Mouse (Mus musculus): ENCODE data around the gene Fndc3b. TPM values are rescaled to one million over a fixed set of nuclear protein-coding genes. Genes with fewer than 3 reads are reported as not detected.
"Not testable (repeated sequence)": the region's sequence is repeated elsewhere in the genome, so short reads cannot be mapped to it uniquely, and the experiment has no call there.

Fndc3b gene
- polyA plus RNA-seq, 1 experiment: 23.7 TPM

GRCm38 (mm10) chr3:27416786-27417185, 294.3 kb downstream of the Fndc3b start:
- H3K27me3 ChIP-seq (ENCODE audit: control insufficient read depth, insufficient read depth, insufficient read length): no peaks in the 10 kb centered on the region
- H3K36me3 ChIP-seq (ENCODE audit: control insufficient read depth, insufficient read depth): peaks cover 43% of the 10 kb centered on the region
- no peaks in the 10 kb centered on the region for H3K79me2 ChIP-seq (ENCODE audit: control insufficient read depth, insufficient read depth)
- no peak overlapping the region for H3K4me3 ChIP-seq (ENCODE audit: insufficient read depth, poor library complexity, severe bottlenecking)
- TF ChIP-seq CEBPB (IDR thresholded peaks at IDR 0.05; ENCODE audit: low read depth) (no peak), MYOD1 (IDR thresholded peaks at IDR 0.05; ENCODE audit: control insufficient read depth, insufficient read length, low read depth) (no peak), MAX (IDR thresholded peaks at IDR 0.05) (no peak), USF1 (IDR thresholded peaks at IDR 0.05; ENCODE audit: low read depth) (no peak), MYOG (IDR thresholded peaks at IDR 0.05; ENCODE audit: control insufficient read depth, extremely low read depth, insufficient read length) (no peak), CTCF (IDR thresholded peaks at IDR 0.05; ENCODE audit: control insufficient read depth, insufficient read depth, insufficient read length) (no peak), FOSL1 (IDR thresholded peaks at IDR 0.05; ENCODE audit: insufficient read depth, low read length, poor library complexity, severe bottlenecking) (no peak)
- H3ac ChIP-seq (ENCODE audit: control insufficient read depth, insufficient read length, low read depth): no peak overlapping the region
- no peaks in the 10 kb centered on the region for H3K79me3 ChIP-seq (ENCODE audit: low read depth)

- Histone ChIP-seq H3K79me3 (ENCODE audit: low read depth) (no peaks in the 10 kb centered on the region), H3K79me2 (ENCODE audit: control insufficient read depth, insufficient read depth) (no peaks in the 10 kb centered on the region), H3ac (ENCODE audit: control insufficient read depth, insufficient read length, low read depth) (no peak overlapping the region), H3K36me3 (ENCODE audit: control insufficient read depth, insufficient read depth) (peaks cover 27% of the 10 kb centered on the region), H3K4me3 (ENCODE audit: insufficient read depth, poor library complexity, severe bottlenecking) (no peak overlapping the region), H3K27me3 (ENCODE audit: control insufficient read depth, insufficient read depth, insufficient read length) (no peaks in the 10 kb centered on the region)
- TF ChIP-seq FOSL1 (IDR thresholded peaks at IDR 0.05; ENCODE audit: insufficient read depth, low read length, poor library complexity, severe bottlenecking) (no peak), MYOG (IDR thresholded peaks at IDR 0.05; ENCODE audit: control insufficient read depth, extremely low read depth, insufficient read length) (no peak), USF1 (IDR thresholded peaks at IDR 0.05; ENCODE audit: low read depth) (no peak), MYOD1 (IDR thresholded peaks at IDR 0.05; ENCODE audit: control insufficient read depth, insufficient read length, low read depth) (no peak), CEBPB (IDR thresholded peaks at IDR 0.05; ENCODE audit: low read depth) (no peak), CTCF (IDR thresholded peaks at IDR 0.05; ENCODE audit: control insufficient read depth, insufficient read depth, insufficient read length) (no peak), MAX (IDR thresholded peaks at IDR 0.05) (no peak)
These were observed 297.5 kb downstream of the Fndc3b start for GRCm38 (mm10) chr3:27413566-27413965.

DNA sequence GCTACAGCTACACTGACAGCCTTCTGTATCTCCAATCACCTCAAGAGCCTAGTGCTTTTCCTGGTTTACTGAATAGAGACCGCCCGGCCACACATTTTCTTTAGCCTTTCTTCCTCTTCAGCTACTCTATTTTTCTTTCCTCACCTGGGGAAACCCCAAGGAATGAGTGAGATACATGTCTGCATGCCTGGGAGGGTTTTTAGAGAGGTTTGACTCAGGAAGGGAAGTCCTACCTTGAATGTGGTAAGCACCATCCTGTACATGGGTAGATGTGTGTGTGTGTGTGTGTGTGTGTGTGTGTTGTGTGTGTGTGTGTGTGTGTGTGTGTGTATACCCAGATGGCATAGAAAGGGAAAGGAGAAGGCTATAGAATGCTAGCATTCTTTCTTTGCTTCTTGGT, 299.8 kb downstream of the Fndc3b start:
- Histone ChIP-seq H3K4me3 (ENCODE audit: insufficient read depth, poor library complexity, severe bottlenecking) (no peak overlapping the region), H3K79me3 (ENCODE audit: low read depth) (no peaks in the 10 kb centered on the region), H3K79me2 (ENCODE audit: control insufficient read depth, insufficient read depth) (no peaks in the 10 kb centered on the region), H3K36me3 (ENCODE audit: control insufficient read depth, insufficient read depth) (peaks cover 6% of the 10 kb centered on the region), H3ac (ENCODE audit: control insufficient read depth, insufficient read length, low read depth) (no peak overlapping the region), H3K27me3 (ENCODE audit: control insufficient read depth, insufficient read depth, insufficient read length) (no peaks in the 10 kb centered on the region)
- TF ChIP-seq MAX (IDR thresholded peaks at IDR 0.05) (no peak), FOSL1 (IDR thresholded peaks at IDR 0.05; ENCODE audit: insufficient read depth, low read length, poor library complexity, severe bottlenecking) (no peak), USF1 (IDR thresholded peaks at IDR 0.05; ENCODE audit: low read depth) (no peak), CTCF (IDR thresholded peaks at IDR 0.05; ENCODE audit: control insufficient read depth, insufficient read depth, insufficient read length) (no peak), CEBPB (IDR thresholded peaks at IDR 0.05; ENCODE audit: low read depth) (no peak), MYOD1 (IDR thresholded peaks at IDR 0.05; ENCODE audit: control insufficient read depth, insufficient read length, low read depth) (no peak), MYOG (IDR thresholded peaks at IDR 0.05; ENCODE audit: control insufficient read depth, extremely low read depth, insufficient read length) (no peak)

GRCm38 (mm10) chr3:27408564-27408963, 302.5 kb downstream of the Fndc3b start:
- Histone ChIP-seq H3K4me3 (ENCODE audit: insufficient read depth, poor library complexity, severe bottlenecking) (no peak overlapping the region), H3K79me2 (ENCODE audit: control insufficient read depth, insufficient read depth) (no peaks in the 10 kb centered on the region), H3K27me3 (ENCODE audit: control insufficient read depth, insufficient read depth, insufficient read length) (no peaks in the 10 kb centered on the region), H3K79me3 (ENCODE audit: low read depth) (no peaks in the 10 kb centered on the region), H3K36me3 (ENCODE audit: control insufficient read depth, insufficient read depth) (no peaks in the 10 kb centered on the region), H3ac (ENCODE audit: control insufficient read depth, insufficient read length, low read depth) (no peak overlapping the region)
- TF ChIP-seq MAX (IDR thresholded peaks at IDR 0.05) (no peak), MYOG (IDR thresholded peaks at IDR 0.05; ENCODE audit: control insufficient read depth, extremely low read depth, insufficient read length) (no peak), CEBPB (IDR thresholded peaks at IDR 0.05; ENCODE audit: low read depth) (no peak), FOSL1 (IDR thresholded peaks at IDR 0.05; ENCODE audit: insufficient read depth, low read length, poor library complexity, severe bottlenecking) (no peak), USF1 (IDR thresholded peaks at IDR 0.05; ENCODE audit: low read depth) (no peak), CTCF (IDR thresholded peaks at IDR 0.05; ENCODE audit: control insufficient read depth, insufficient read depth, insufficient read length) (no peak), MYOD1 (IDR thresholded peaks at IDR 0.05; ENCODE audit: control insufficient read depth, insufficient read length, low read depth) (no peak)

GRCm38 (mm10) chr3:27406440-27406839, 304.7 kb downstream of the Fndc3b start:
- Histone ChIP-seq H3K79me2 (ENCODE audit: control insufficient read depth, insufficient read depth) (no peaks in the 10 kb centered on the region), H3ac (ENCODE audit: control insufficient read depth, insufficient read length, low read depth) (no peak overlapping the region), H3K4me3 (ENCODE audit: insufficient read depth, poor library complexity, severe bottlenecking) (no peak overlapping the region), H3K27me3 (ENCODE audit: control insufficient read depth, insufficient read depth, insufficient read length) (peaks cover 1% of the 10 kb centered on the region), H3K36me3 (ENCODE audit: control insufficient read depth, insufficient read depth) (no peaks in the 10 kb centered on the region), H3K79me3 (ENCODE audit: low read depth) (no peaks in the 10 kb centered on the region)
- no peak for TF ChIP-seq MAX (IDR thresholded peaks at IDR 0.05)
- no peak for TF ChIP-seq MYOD1 (IDR thresholded peaks at IDR 0.05; ENCODE audit: control insufficient read depth, insufficient read length, low read depth)
- no peak for TF ChIP-seq CTCF (IDR thresholded peaks at IDR 0.05; ENCODE audit: control insufficient read depth, insufficient read depth, insufficient read length)
- no peak for TF ChIP-seq USF1 (IDR thresholded peaks at IDR 0.05; ENCODE audit: low read depth)
- no peak for TF ChIP-seq FOSL1 (IDR thresholded peaks at IDR 0.05; ENCODE audit: insufficient read depth, low read length, poor library complexity, severe bottlenecking)
- TF ChIP-seq CEBPB (IDR thresholded peaks at IDR 0.05; ENCODE audit: low read depth): no peak
- TF ChIP-seq MYOG (IDR thresholded peaks at IDR 0.05; ENCODE audit: control insufficient read depth, extremely low read depth, insufficient read length): no peak

DNA sequence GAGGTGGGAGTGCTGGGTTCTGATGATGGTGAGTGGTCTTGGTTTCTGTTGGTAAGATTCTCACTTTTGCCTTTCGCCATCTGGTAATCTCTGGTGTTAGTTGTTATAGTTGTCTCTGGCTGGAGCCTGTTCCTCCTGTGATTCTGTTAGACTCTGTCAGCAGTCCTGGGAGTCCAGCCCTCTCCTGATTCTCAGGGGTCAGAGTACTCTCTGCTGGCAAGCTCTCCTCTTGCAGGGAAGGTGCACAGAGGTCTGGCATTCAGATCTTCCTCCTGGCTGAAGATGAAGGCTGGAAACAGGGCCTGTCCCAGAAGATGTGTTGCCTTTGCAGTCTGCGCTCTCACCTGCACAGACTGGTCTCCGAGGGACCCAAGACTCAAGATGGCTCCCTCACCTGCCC, 310.1 kb downstream of the Fndc3b start:
- H3K27me3 ChIP-seq (ENCODE audit: control insufficient read depth, insufficient read depth, insufficient read length); H3ac ChIP-seq (ENCODE audit: control insufficient read depth, insufficient read length, low read depth); H3K4me3 ChIP-seq (ENCODE audit: insufficient read depth, poor library complexity, severe bottlenecking); H3K79me3 ChIP-seq (ENCODE audit: low read depth); H3K79me2 ChIP-seq (ENCODE audit: control insufficient read depth, insufficient read depth); H3K36me3 ChIP-seq (ENCODE audit: control insufficient read depth, insufficient read depth): not testable (repeated sequence)

All from C2C12 (cell line).